Mouse (Mus musculus) G1E (cell line): ENCODE data around the gene Cap1.

Experiments used
- CTCF ChIP-seq: IDR thresholded peaks from 2 replicates; pipeline ENCODE4 v1.5.1; 2012; ENCODE audit warnings: low read depth, low read length, inconsistent platforms, mixed read lengths
- GATA1 ChIP-seq: IDR thresholded peaks from 2 replicates; pipeline ENCODE4 v1.6.1; 2012; ENCODE audit warnings: borderline replicate concordance, low read length, inconsistent platforms, mixed read lengths
- GATA2 ChIP-seq: IDR thresholded peaks from 2 replicates; pipeline ENCODE4 v1.6.1; 2012; ENCODE audit warnings: low read depth, low read length, inconsistent platforms, borderline replicate concordance
- POLR2AphosphoS5 ChIP-seq: IDR thresholded peaks from 2 replicates; pipeline ENCODE4 v1.6.1; 2012; ENCODE audit warnings: low read depth, low read length, inconsistent platforms; ENCODE audit not compliant: insufficient replicate concordance
- TAL1 ChIP-seq: conservative IDR thresholded peaks from 2 replicates; pipeline ENCODE4 v1.6.1; 2012; ENCODE audit warnings: low read depth, low read length, inconsistent platforms, mixed read lengths

DNA sequence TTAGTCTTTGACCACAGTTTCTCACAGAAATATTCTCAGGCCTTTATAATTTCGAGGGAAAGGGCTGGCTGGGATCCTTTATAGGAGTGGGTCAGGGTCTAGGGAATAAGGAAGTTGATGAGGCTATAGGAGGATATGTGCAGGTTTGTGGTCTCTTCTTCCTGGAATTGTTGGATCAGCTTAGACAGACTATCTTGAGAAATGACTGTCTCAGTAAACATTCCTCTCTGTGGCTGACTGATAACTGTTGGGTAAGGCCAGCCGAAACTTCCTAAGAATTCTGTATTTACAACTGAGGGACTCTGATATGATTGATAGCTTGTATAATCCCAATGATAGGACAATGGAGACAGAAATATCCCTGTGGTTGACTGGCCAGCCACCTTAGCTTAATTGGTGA, 74.0 kb downstream of the Cap1 start:
- no peak for TF ChIP-seq POLR2AphosphoS5
- TF ChIP-seq CTCF, result no peak
- no peak for TF ChIP-seq GATA1
- no peak for TF ChIP-seq GATA2
- TF ChIP-seq TAL1, result no peak
